Mouse (Mus musculus): ENCODE measurements around the gene Gemin8.

DNA sequence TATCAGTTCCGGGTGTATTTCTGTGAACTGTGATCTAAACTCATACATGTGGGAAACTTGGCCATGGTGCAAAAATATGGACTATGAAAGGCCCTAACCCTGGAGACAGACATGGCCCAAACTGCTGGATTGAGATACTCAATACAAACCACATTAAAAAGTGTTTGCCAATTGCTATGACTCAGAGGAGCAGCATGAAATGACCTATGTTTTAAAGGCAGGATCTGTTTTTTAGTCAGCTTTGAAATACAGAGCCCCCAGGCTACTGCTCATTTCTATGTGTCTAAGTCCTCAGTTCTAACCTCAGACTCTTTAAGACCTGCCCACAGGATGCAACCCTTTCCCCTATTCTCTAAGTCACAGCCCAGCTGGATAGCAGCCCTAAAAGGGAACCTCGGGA lies 65.9 kb downstream of the Gemin8 start:
- TF ChIP-seq POLR2A (IDR thresholded peaks at IDR 0.05; ENCODE audit: insufficient read depth, low read depth, low read length) (no peak), CTCF (IDR thresholded peaks at IDR 0.05; ENCODE audit: insufficient read depth, low read depth, low read length) (no peak)
